Mouse (Mus musculus) heart, embryonic 16.5 days (tissue): ENCODE data around the gene Inafm2. TPM values are rescaled to one million over a fixed set of nuclear protein-coding genes. Genes with fewer than 3 reads are reported as not detected.

Source experiments
- ATAC-seq: fragments of 200-750 bp; cut with Nextera tagmentation; replicated peaks from 2 replicates; pipeline ENCODE4 v1.8.0; 2017; ENCODE audit warnings: moderate number of reproducible peaks; ENCODE audit not compliant: insufficient read depth, low FRiP score; ENCODE audit errors: extremely low read depth
- H3K27ac ChIP-seq: fragments of 300-500 bp; sonication (generic); 2 replicates; pipeline ENCODE4 v1.5.1; 2014; ENCODE audit warnings: mild to moderate bottlenecking, low read length, control low read depth, moderate library complexity
- H3K27me3 ChIP-seq: fragments of 300-500 bp; sonication (generic); 2 replicates; pipeline ENCODE4 v1.6.1; 2014; ENCODE audit warnings: low read length, mixed read lengths; ENCODE audit not compliant: control insufficient read depth, insufficient read depth
- H3K36me3 ChIP-seq: fragments of 300-500 bp; sonication (generic); 2 replicates; pipeline ENCODE4 v1.6.1; 2014; ENCODE audit not compliant: control insufficient read depth, insufficient read depth
- H3K4me1 ChIP-seq: fragments of 300-500 bp; sonication (generic); 2 replicates; pipeline ENCODE4 v1.6.1; 2014; ENCODE audit warnings: low read length, mixed read lengths; ENCODE audit not compliant: control insufficient read depth, insufficient read depth
- H3K4me2 ChIP-seq: fragments of 300-500 bp; sonication (generic); 2 replicates; pipeline ENCODE4 v1.6.1; 2014; ENCODE audit warnings: low read depth, mild to moderate bottlenecking, control low read depth, low read length
- H3K4me3 ChIP-seq: fragments of 300-500 bp; sonication (generic); 2 replicates; pipeline ENCODE4 v1.5.1; 2014; ENCODE audit warnings: mild to moderate bottlenecking, control low read depth, low read length
- H3K9ac ChIP-seq: fragments of 300-500 bp; sonication (generic); 2 replicates; pipeline ENCODE4 v1.6.1; 2014; ENCODE audit warnings: low read length, control low read depth
- H3K9me3 ChIP-seq: fragments of 300-500 bp; sonication (generic); replicated peaks from 2 replicates; pipeline ENCODE4 v1.6.1; 2016; ENCODE audit warnings: low read length; ENCODE audit not compliant: control insufficient read depth
- WGBS: fragments of 180-500 bp; shearing (Covaris S2); extraction: QIAGEN DNeasy Blood & Tissue Kit; methylation state at CpG from one replicate; pipeline ENCODE4 v1.1.7; 2014; 5-methylcytosine and 5-hydroxymethylcytosine counted together
- polyA plus RNA-seq: library from polyadenylated mRNA; unstranded; fragments of >200 nt; fragmentation: Nextera tagmentation; extraction: Ambion mirVana; gene quantifications from 2 replicates; pipeline ENCODE4 v1.2.1, GENCODE M21; 2015

The Inafm2 gene
- polyA plus RNA-seq, 1 experiment from 2014 or later = 45.2 TPM

DNA sequence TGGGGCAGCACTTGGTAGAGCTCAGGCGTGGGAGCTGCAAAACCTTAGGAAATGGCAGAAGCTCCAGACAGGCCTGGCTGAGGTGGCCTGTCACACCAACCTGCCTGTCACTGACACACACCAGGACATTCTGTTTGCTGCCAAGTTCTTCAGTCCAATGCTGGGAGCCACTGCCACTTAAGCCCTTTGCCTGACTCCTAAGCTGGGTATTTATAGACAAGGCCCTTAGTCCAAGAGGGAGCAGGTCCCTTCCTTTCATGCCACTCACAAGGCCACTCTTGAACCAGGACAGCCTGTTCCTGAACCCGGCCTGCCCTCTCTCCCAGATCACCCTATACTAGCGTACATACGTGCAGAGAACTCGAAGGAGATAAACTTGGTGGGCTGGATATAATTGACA lies 28.9 kb upstream of the Inafm2 start:
- Histone ChIP-seq H3K4me2 (no peak overlapping the region), H3K36me3 (no peaks in the 10 kb centered on the region), H3K9me3 (no peaks in the 10 kb centered on the region), H3K9ac (peak overlapping the region; percentile 55), H3K27me3 (peaks cover 3% of the 10 kb centered on the region; the same call in 1 of the 2 replicates), H3K27ac (peak overlapping the region; percentile 96), H3K4me3 (no peak overlapping the region), H3K4me1 (peaks cover 26% of the 10 kb centered on the region)
- ATAC-seq = peak; percentile 94
- 34% methylated on average over 5 of the region's 5 CpGs for WGBS

DNA sequence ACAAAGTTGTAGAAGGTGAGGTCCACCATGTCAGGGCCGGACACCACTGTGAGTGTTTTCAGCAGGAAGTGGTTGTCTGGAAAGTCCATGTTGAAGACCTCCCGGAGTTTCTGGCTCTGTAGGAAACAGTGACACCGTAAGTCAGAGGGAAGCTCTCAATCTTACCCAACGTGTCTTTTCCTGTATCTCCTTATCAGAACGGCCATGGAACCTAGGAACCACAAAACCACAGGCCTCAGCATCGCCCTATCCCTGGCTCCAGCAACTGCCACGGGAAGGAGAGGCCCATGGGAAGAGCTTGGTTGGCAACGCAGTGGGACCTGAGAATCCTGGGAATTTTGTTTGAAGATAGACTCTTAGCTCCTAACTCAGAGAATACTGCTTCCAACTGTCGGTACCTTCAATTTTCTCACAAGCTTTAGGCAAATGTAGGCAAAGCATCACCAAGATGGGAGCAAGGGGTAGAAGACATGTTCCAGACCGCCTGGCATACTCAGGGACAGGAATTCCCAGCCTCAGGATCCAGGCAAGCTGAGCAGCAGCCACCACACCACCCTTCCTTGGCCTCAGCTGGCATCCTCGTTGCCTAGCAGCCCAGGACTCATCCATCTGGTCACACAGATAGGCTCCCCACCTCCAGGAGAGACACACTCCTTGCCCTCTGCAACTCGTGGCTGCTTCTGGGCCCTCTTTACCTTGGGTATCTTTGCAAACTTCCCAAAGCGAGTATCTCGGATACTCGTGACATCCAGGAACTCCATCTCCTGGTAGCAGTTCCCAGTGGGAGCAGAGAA lies 21.7 kb upstream of the Inafm2 start:
- ATAC-seq = no peak
- Histone ChIP-seq H3K9ac (no peak overlapping the region), H3K4me1 (peaks cover 11% of the 10 kb centered on the region), H3K27ac (no peak overlapping the region), H3K4me3 (no peak overlapping the region), H3K9me3 (no peaks in the 10 kb centered on the region), H3K27me3 (no peaks in the 10 kb centered on the region), H3K36me3 (no peaks in the 10 kb centered on the region), H3K4me2 (no peak overlapping the region)
- 74% methylated on average over 15 of the region's 15 CpGs for WGBS

DNA sequence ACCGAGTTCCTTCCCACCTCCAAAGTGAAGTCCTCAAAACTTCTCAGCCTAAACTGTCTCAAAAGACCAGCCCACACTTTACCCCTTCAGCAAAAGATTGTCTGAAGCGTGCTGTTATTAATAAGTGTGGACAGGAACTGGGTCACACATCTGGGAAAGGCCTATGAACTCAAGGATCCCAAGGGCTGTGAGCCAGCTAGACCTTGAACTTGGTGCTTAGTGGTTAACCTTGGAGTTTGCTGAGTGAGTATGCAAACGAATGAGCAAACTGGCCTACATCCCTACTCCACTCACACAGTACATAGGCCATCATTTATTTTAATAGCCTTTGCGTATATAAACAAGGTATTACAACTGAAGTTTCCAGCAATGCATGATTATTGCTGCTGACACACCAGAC lies 20.0 kb upstream of the Inafm2 start:
- ATAC-seq = no peak

DNA sequence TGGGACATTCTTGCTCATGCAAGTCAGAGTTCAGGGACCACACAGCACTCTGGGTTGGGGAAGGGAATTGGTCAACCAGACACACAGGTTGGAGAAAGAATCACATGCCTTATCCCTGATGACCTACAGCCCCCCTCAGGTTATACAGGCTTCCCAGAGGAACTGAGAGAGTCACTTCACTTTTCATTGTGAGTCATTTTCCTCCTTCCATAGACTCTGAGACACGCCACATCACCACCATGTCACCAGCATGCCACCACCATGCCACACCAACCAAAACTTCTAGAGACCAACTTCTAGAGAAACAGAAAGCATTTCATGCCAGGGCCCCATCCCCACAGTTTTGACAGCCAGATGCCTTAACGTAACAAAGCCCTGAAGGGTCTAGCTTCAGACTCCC lies 18.7 kb upstream of the Inafm2 start:
- Histone ChIP-seq H3K4me3 (no peak overlapping the region), H3K36me3 (no peaks in the 10 kb centered on the region), H3K9ac (no peak overlapping the region), H3K4me2 (no peak overlapping the region), H3K4me1 (peaks cover 28% of the 10 kb centered on the region), H3K27me3 (no peaks in the 10 kb centered on the region), H3K9me3 (no peaks in the 10 kb centered on the region), H3K27ac (no peak overlapping the region)
- WGBS = 86% methylated on average over 2 of the region's 2 CpGs
- no peak for ATAC-seq

More for the DNA sequence above, 20.0 kb upstream of the Inafm2 start:
- Histone ChIP-seq H3K9ac (no peak overlapping the region), H3K4me3 (no peak overlapping the region), H3K27ac (no peak overlapping the region), H3K4me1 (peaks cover 26% of the 10 kb centered on the region), H3K4me2 (no peak overlapping the region), H3K27me3 (no peaks in the 10 kb centered on the region), H3K9me3 (no peaks in the 10 kb centered on the region), H3K36me3 (no peaks in the 10 kb centered on the region)
- 84% methylated on average over 4 of the region's 4 CpGs for WGBS

DNA sequence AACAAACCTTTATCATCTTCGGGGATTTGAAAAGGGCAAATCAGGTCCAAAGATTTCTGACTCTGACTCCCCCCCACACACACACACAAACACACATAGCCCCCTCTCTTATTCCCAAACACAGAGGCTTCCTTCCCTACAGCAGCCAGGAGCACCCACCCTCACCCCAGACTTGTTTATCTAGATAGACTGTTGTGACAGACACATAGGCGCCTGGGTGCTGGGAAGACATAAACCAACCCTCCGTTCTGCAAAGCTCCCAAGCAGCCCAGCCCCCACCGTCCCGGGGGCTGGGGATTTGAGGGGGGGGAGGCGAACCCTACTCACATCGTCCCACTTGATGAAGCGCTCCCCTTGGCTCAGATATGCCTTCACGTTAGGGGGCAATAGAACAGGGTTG lies 17.6 kb upstream of the Inafm2 start:
- Histone ChIP-seq H3K4me3 (peak overlapping the region; percentile 27), H3K4me1 (peaks cover 28% of the 10 kb centered on the region), H3K36me3 (no peaks in the 10 kb centered on the region), H3K9me3 (no peaks in the 10 kb centered on the region), H3K27me3 (peaks cover 2% of the 10 kb centered on the region; the same call in 1 of the 2 replicates), H3K4me2 (peak overlapping the region; percentile 47), H3K27ac (no peak overlapping the region), H3K9ac (peak overlapping the region; percentile 44)
- WGBS = 29% methylated on average over 9 of the region's 9 CpGs
- ATAC-seq = no peak

DNA sequence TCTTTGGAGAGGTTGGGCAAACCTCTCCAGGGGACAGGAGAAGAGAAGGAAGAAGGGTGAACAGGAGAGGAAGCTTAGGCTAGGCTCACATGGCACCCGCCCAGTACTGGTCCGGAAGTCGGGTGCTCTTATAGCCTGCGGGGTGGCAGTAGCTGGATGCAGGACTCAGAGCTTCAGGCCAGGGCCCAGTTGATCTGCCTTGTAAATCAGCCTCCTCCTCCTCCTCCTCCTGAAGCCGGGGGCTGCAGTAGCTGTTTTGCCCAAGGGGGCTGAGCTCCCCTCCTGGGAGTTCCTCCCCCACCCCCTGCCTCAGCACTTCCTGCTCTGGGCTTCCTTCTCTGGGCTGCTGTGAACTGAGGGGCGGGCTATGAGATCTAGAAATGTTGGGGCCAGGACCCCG lies 17.2 kb upstream of the Inafm2 start, which contains the start of gene Plcb2:
Plcb2 (minus strand) TSS at position 102 of the 400 bp plus-strand sequence.
- ATAC-seq = peak; percentile 39; the same call in 1 of the 2 replicates
- Histone ChIP-seq H3K36me3 (no peaks in the 10 kb centered on the region), H3K27ac (peak within 1 kb of the TSS; percentile 17; the same call in 1 of the 2 replicates), H3K4me1 (peaks cover 28% of the 10 kb centered on the region), H3K4me2 (peak within 1 kb of the TSS; percentile 47), H3K27me3 (peaks cover 2% of the 10 kb centered on the region; the same call in 1 of the 2 replicates), H3K9ac (peak within 1 kb of the TSS; percentile 55), H3K9me3 (no peaks in the 10 kb centered on the region), H3K4me3 (peak within 1 kb of the TSS; percentile 27)
- WGBS = 23% methylated on average over 7 of the region's 7 CpGs

DNA sequence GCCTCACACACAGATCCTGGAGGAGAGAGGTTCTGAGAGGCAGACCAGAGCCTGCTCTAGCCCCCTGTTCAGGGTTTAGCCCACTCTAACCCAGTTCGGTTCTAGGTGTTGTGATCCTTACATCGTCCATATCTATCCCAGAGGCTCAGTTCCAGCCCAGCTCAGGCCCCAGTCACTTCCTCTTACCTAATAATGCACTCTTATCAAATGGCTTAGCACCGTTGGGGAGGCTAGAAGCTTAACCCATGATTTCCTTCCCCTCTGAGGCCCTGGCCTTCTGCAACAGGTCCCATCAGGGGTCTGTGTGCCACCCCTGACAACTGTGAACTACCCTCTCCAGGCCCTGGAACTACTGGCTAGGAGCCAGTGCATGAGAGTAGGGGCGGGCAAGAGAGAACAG lies 16.4 kb upstream of the Inafm2 start:
- peaks cover 2% of the 10 kb centered on the region; the same call in 1 of the 2 replicates for H3K27me3 ChIP-seq
- H3K9me3 ChIP-seq = no peaks in the 10 kb centered on the region
- WGBS = 22% methylated on average over 4 of the region's 4 CpGs
- ATAC-seq = 0 out of 2 replicates have a peak, but pooled peaks have one; percentile 3
- peaks cover 28% of the 10 kb centered on the region for H3K4me1 ChIP-seq
- peak overlapping the region; percentile 17; the same call in 1 of the 2 replicates for H3K27ac ChIP-seq
- H3K4me3 ChIP-seq = no peak overlapping the region
- peak overlapping the region; percentile 55; the same call in 1 of the 2 replicates for H3K9ac ChIP-seq
- no peaks in the 10 kb centered on the region for H3K36me3 ChIP-seq
- H3K4me2 ChIP-seq = no peak overlapping the region

DNA sequence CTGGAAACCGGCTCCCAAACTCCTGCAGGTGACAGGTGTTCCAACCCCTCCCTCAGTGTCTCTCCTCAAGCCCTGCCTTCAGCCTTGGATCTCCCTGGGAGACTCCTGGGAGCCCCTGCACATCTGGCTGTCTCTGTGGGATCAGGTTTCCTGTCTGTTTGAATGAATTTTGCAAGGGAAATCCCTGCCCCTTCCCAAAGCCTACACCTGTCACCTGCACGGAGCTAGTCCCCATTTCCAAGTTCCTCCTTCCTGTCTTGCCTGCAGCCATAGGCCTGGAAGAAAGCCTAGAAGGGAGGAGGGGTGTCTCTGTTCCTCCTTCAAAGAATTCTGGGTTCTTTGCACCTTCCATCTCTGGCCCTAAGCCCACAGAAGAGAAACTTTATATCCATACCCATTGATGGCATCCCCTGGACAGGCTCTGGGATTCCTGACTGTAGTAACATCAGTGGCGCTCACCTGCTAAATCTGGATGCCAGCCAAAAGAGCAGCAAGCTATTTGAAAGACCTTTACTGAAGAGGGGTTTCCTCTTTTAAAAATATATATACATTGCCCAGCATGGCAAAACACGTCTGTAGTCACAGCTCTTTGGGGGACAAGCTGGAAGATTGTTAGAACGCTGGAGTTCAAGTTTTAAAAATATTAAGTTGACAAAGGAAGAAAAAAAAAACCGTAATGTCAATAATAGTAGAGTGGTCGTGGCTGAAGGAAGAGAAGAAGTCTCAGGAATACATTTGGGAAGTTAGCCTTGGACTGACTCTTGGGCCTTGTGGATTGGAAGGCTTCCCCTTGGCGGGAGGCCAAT lies 15.5 kb upstream of the Inafm2 start:
- H3K36me3 ChIP-seq = no peaks in the 10 kb centered on the region
- H3K4me2 ChIP-seq = no peak overlapping the region
- ATAC-seq = no peak
- H3K9me3 ChIP-seq = no peaks in the 10 kb centered on the region
- no peak overlapping the region for H3K4me3 ChIP-seq
- peaks cover 28% of the 10 kb centered on the region for H3K4me1 ChIP-seq
- peaks cover 2% of the 10 kb centered on the region; the same call in 1 of the 2 replicates for H3K27me3 ChIP-seq
- H3K9ac ChIP-seq = no peak overlapping the region
- H3K27ac ChIP-seq = no peak overlapping the region
- WGBS = 32% methylated on average over 8 of the region's 8 CpGs

DNA sequence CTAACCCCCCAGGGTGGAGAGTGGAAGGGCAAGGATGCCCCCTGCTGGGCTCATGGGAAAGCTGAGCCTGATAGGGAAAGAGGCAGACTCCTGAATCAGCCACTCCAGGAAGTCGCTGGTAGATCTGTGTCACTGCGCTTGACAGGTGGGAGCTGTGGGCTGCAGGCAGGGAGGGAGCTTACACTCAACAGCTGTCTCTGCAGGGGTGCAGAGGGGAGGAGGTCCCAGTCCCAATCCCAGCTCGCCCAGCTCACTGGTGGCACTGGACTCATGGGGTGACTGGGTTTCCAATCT lies 15.0 kb upstream of the Inafm2 start:
- Histone ChIP-seq H3K4me2 (no peak overlapping the region), H3K27ac (no peak overlapping the region), H3K36me3 (no peaks in the 10 kb centered on the region), H3K4me1 (peaks cover 28% of the 10 kb centered on the region), H3K9ac (no peak overlapping the region), H3K27me3 (peaks cover 2% of the 10 kb centered on the region; the same call in 1 of the 2 replicates), H3K9me3 (no peaks in the 10 kb centered on the region), H3K4me3 (no peak overlapping the region)
- WGBS = 4% methylated on average over 3 of the region's 3 CpGs
- peak; percentile 58 for ATAC-seq
